Mouse (Mus musculus): ENCODE results near the gene Psma7.

GRCm38 (mm10) chr2:180025135-180025860 is 16.9 kb downstream of the Psma7 start:
- TF ChIP-seq CTCF (IDR thresholded peaks at IDR 0.05; ENCODE audit: borderline replicate concordance, insufficient read depth, low read depth, low read length) (no peak), POLR2A (IDR thresholded peaks at IDR 0.05; ENCODE audit: borderline replicate concordance, insufficient read depth, low read length) (no peak)

All from cerebellum, adult 2 months (tissue).